Mouse (Mus musculus): ENCODE results near the gene Zbed6. TPM values are rescaled to one million over a fixed set of nuclear protein-coding genes. Genes with fewer than 3 reads are reported as not detected.

The Zbed6 gene
- total and polyA plus RNA-seq, 2 experiments, result 2.0 to 9.4 TPM

- Histone ChIP-seq H3K4me3 (ENCODE audit: insufficient read depth, low read depth, low read length) (peak within 1 kb of the TSS; percentile 96), H3K36me3 (ENCODE audit: control insufficient read depth, insufficient read depth, low read length) (peaks cover 26% of the 10 kb centered on the region), H3K4me1 (ENCODE audit: control insufficient read depth, insufficient read depth, low read length) (peaks cover 22% of the 10 kb centered on the region), H3K27me3 (ENCODE audit: control insufficient read depth, insufficient read depth, low read length) (no peaks in the 10 kb centered on the region), H3K9ac (ENCODE audit: low read depth, low read length) (peak within 1 kb of the TSS; percentile 94), H3K27ac (replicated peaks; ENCODE audit: insufficient read depth, low read depth, low read length) (peak within 1 kb of the TSS; percentile 98), H3K79me2 (ENCODE audit: control insufficient read depth, insufficient read depth, low read length) (peaks cover 37% of the 10 kb centered on the region; the same call in 1 of the 2 replicates)
- 2% methylated on average over 26 of the region's 26 CpGs for WGBS
- no peak for TF ChIP-seq CTCF (IDR thresholded peaks at IDR 0.05; ENCODE audit: low read depth, low read length)
- peak; percentile 78 for TF ChIP-seq POLR2A (IDR thresholded peaks at IDR 0.05; ENCODE audit: extremely low read depth, insufficient read depth, low read length)
- DNase-seq (ENCODE audit: extremely low read depth, low read depth, low spot score), result peak; percentile 94
These were observed 683 bp upstream of the Zbed6 start, which contains the start of gene Gm38394 for GRCm38 (mm10) chr1:133661203-133661933. Gene Gm38394, minus strand, starts transcription at chr1:133661318.

- Histone ChIP-seq H3K36me3 (ENCODE audit: control insufficient read depth, insufficient read depth, low read length) (peaks cover 28% of the 10 kb centered on the region), H3K9ac (ENCODE audit: low read depth, low read length) (no peak overlapping the region), H3K27me3 (ENCODE audit: control insufficient read depth, insufficient read depth, low read length) (no peaks in the 10 kb centered on the region), H3K4me1 (ENCODE audit: control insufficient read depth, insufficient read depth, low read length) (peaks cover 18% of the 10 kb centered on the region), H3K27ac (replicated peaks; ENCODE audit: insufficient read depth, low read depth, low read length) (no peak overlapping the region), H3K79me2 (ENCODE audit: control insufficient read depth, insufficient read depth, low read length) (peaks cover 40% of the 10 kb centered on the region), H3K4me3 (ENCODE audit: insufficient read depth, low read depth, low read length) (no peak overlapping the region)
- TF ChIP-seq CTCF (IDR thresholded peaks at IDR 0.05; ENCODE audit: low read depth, low read length), result no peak
- no peak for TF ChIP-seq POLR2A (IDR thresholded peaks at IDR 0.05; ENCODE audit: extremely low read depth, insufficient read depth, low read length)
- 80% methylated on average over 3 of the region's 3 CpGs for WGBS
- no peak for DNase-seq (ENCODE audit: extremely low read depth, low read depth, low spot score)
These were observed 1.8 kb downstream of the Zbed6 start for GRCm38 (mm10) chr1:133658878-133659277.

GRCm38 (mm10) chr1:133656811-133657210 lies 3.9 kb downstream of the Zbed6 start:
- Histone ChIP-seq H3K4me3 (ENCODE audit: insufficient read depth, low read depth, low read length) (no peak overlapping the region), H3K79me2 (ENCODE audit: control insufficient read depth, insufficient read depth, low read length) (peaks cover 40% of the 10 kb centered on the region), H3K36me3 (ENCODE audit: control insufficient read depth, insufficient read depth, low read length) (peaks cover 38% of the 10 kb centered on the region), H3K27me3 (ENCODE audit: control insufficient read depth, insufficient read depth, low read length) (no peaks in the 10 kb centered on the region), H3K4me1 (ENCODE audit: control insufficient read depth, insufficient read depth, low read length) (peaks cover 18% of the 10 kb centered on the region), H3K9ac (ENCODE audit: low read depth, low read length) (no peak overlapping the region), H3K27ac (replicated peaks; ENCODE audit: insufficient read depth, low read depth, low read length) (no peak overlapping the region)
- WGBS, result 51% methylated on average over 5 of the region's 5 CpGs
- peak; percentile 31 for DNase-seq (ENCODE audit: extremely low read depth, low read depth, low spot score)
- TF ChIP-seq POLR2A (IDR thresholded peaks at IDR 0.05; ENCODE audit: extremely low read depth, insufficient read depth, low read length) (no peak), CTCF (IDR thresholded peaks at IDR 0.05; ENCODE audit: low read depth, low read length) (no peak)

GRCm38 (mm10) chr1:133653033-133653432 lies 7.7 kb downstream of the Zbed6 start:
- no peak overlapping the region for H3K9ac ChIP-seq (ENCODE audit: low read depth, low read length)
- no peak overlapping the region for H3K27ac ChIP-seq (replicated peaks; ENCODE audit: insufficient read depth, low read depth, low read length)
- 90% methylated on average over 1 of the region's 1 CpGs for WGBS
- H3K4me1 ChIP-seq (ENCODE audit: control insufficient read depth, insufficient read depth, low read length), result peaks cover 21% of the 10 kb centered on the region
- no peak overlapping the region for H3K4me3 ChIP-seq (ENCODE audit: insufficient read depth, low read depth, low read length)
- peaks cover 24% of the 10 kb centered on the region for H3K79me2 ChIP-seq (ENCODE audit: control insufficient read depth, insufficient read depth, low read length)
- peaks cover 27% of the 10 kb centered on the region for H3K36me3 ChIP-seq (ENCODE audit: control insufficient read depth, insufficient read depth, low read length)
- TF ChIP-seq CTCF (IDR thresholded peaks at IDR 0.05; ENCODE audit: low read depth, low read length) (no peak), POLR2A (IDR thresholded peaks at IDR 0.05; ENCODE audit: extremely low read depth, insufficient read depth, low read length) (no peak)
- DNase-seq (ENCODE audit: extremely low read depth, low read depth, low spot score), result no peak
- no peaks in the 10 kb centered on the region for H3K27me3 ChIP-seq (ENCODE audit: control insufficient read depth, insufficient read depth, low read length)

GRCm38 (mm10) chr1:133650288-133651055 lies 10.2 kb downstream of the Zbed6 start:
- Histone ChIP-seq H3K9ac (ENCODE audit: low read depth, low read length) (no peak overlapping the region), H3K4me3 (ENCODE audit: insufficient read depth, low read depth, low read length) (no peak overlapping the region), H3K27ac (replicated peaks; ENCODE audit: insufficient read depth, low read depth, low read length) (peak overlapping the region; percentile 41; the same call in 1 of the 2 replicates), H3K79me2 (ENCODE audit: control insufficient read depth, insufficient read depth, low read length) (peaks cover 22% of the 10 kb centered on the region), H3K27me3 (ENCODE audit: control insufficient read depth, insufficient read depth, low read length) (no peaks in the 10 kb centered on the region), H3K36me3 (ENCODE audit: control insufficient read depth, insufficient read depth, low read length) (peaks cover 34% of the 10 kb centered on the region), H3K4me1 (ENCODE audit: control insufficient read depth, insufficient read depth, low read length) (peaks cover 17% of the 10 kb centered on the region)
- DNase-seq (ENCODE audit: extremely low read depth, low read depth, low spot score), result peak; percentile 74
- 48% methylated on average over 7 of the region's 7 CpGs for WGBS
- TF ChIP-seq CTCF (IDR thresholded peaks at IDR 0.05; ENCODE audit: low read depth, low read length), result no peak
- no peak for TF ChIP-seq POLR2A (IDR thresholded peaks at IDR 0.05; ENCODE audit: extremely low read depth, insufficient read depth, low read length)

All from liver, adult 2 months (tissue).